Comparison of ENCODE assay signal across 8 mouse cellular contexts in genomic region chr15:79879319-79879718, GRCm38 (mm10). TPM values are rescaled to one million over a fixed set of nuclear protein-coding genes. Genes with fewer than 3 reads are reported as not detected.
A peak's percentile ranks its signal among the peaks of the same experiment; 100 is the strongest.
DNase-seq lines count a peak whose midpoint lies in the region; ATAC-seq and TF ChIP-seq lines count a peak whose summit lies in the region.

No protein-coding gene starts in this region.

- peaks cover 23% of the 10 kb centered on the region for H3K4me1 ChIP-seq in heart, embryonic 16.5 days (ENCODE audit: control insufficient read depth, insufficient read depth, low read length)
- H3K4me1 ChIP-seq in testis, adult 2 months (ENCODE audit: control insufficient read depth, insufficient read depth, low read length): peaks cover 15% of the 10 kb centered on the region

- H3K36me3 ChIP-seq in heart, embryonic 16.5 days (ENCODE audit: control insufficient read depth, insufficient read depth): no peaks in the 10 kb centered on the region
- H3K36me3 ChIP-seq in testis, adult 2 months (ENCODE audit: control insufficient read depth, insufficient read depth, low read length): no peaks in the 10 kb centered on the region

- no peaks in the 10 kb centered on the region for H3K9me3 ChIP-seq in heart, embryonic 16.5 days (replicated peaks; ENCODE audit: control insufficient read depth, low read length)

- H3K4me2 ChIP-seq in heart, embryonic 16.5 days (ENCODE audit: low read depth, low read length): peak overlapping the region; percentile 58

- no peak for TF ChIP-seq CTCF in testis, adult 2 months (IDR thresholded peaks at IDR 0.05; ENCODE audit: control insufficient read depth, insufficient read depth, insufficient replicate concordance, low read depth, low read length)

- DNase-seq in 416B (ENCODE audit: low read depth): peak; percentile 78
- peak; percentile 91 to 95 for DNase-seq in adrenal gland, adult (ENCODE audit: inconsistent age in 2 of 2, low spot score in 1 of 2)
- peak; percentile 93 for DNase-seq in fibroblast of lung, adult 2 months (ENCODE audit: low read depth)
- peak; percentile 48 to 74 for DNase-seq in layer of hippocampus, adult 18-20 months (ENCODE audit: low spot score in 2 of 2)
- peak; percentile 92 for DNase-seq in lung, postnatal 14 days

- H3K27ac ChIP-seq in heart, embryonic 16.5 days (ENCODE audit: low read length): peak overlapping the region; percentile 98
- H3K27ac ChIP-seq in testis, adult 2 months (ENCODE audit: control insufficient read depth, insufficient read depth, low read depth, low read length): peak overlapping the region; percentile 83

- ATAC-seq in heart, embryonic 16.5 days (replicated peaks; ENCODE audit: extremely low read depth, insufficient read depth, low FRiP score): peak; percentile 88
- ATAC-seq in activated CD4-positive, CD25-positive, alpha-beta regulatory T cell, adult 4 months: no peak

- H3K27me3 ChIP-seq in heart, embryonic 16.5 days (ENCODE audit: control insufficient read depth, insufficient read depth, low read length): no peaks in the 10 kb centered on the region
- no peaks in the 10 kb centered on the region for H3K27me3 ChIP-seq in testis, adult 2 months (ENCODE audit: control insufficient read depth, insufficient read depth, low read length)

- peak overlapping the region; percentile 32 for H3K4me3 ChIP-seq in heart, embryonic 16.5 days (ENCODE audit: low read length)
- no peak overlapping the region for H3K4me3 ChIP-seq in testis, adult 2 months (ENCODE audit: control insufficient read depth, low read depth, low read length)

- peak; percentile 50; the same call in 1 of the 2 replicates for TF ChIP-seq POLR2A in testis, adult 2 months (IDR thresholded peaks at IDR 0.05; ENCODE audit: control insufficient read depth, low read depth, low read length)

- peak overlapping the region; percentile 69 for H3K9ac ChIP-seq in heart, embryonic 16.5 days (ENCODE audit: low read length)

- WGBS in heart, embryonic 16.5 days: 2% methylated on average over 13 of the region's 13 CpGs

RNA-seq across cellular contexts. Expression of gene Apobec3, which starts 12.1 kb away (rescaled TPM):
- polyA plus RNA-seq in heart, embryonic 16.5 days (2015; fragmentation: Nextera tagmentation; extraction: Ambion mirVana): 25.1 and 40.7 TPM in 2 replicates
- 1 to 10 TPM; 4.3 to 4.4 TPM for total RNA-seq in layer of hippocampus, adult 18-20 months (2021)
- 10.8 and 11.1 TPM in 2 replicates for polyA plus RNA-seq in testis, adult 2 months (2012; rRNA removed)
- polyA plus RNA-seq in activated CD4-positive, CD25-positive, alpha-beta regulatory T cell, adult 4 months (2017; shearing (Covaris generic)): 100 to 1,000 TPM; 505 to 519 TPM

RNA-seq across cellular contexts. Expression of gene Cbx6, which starts 44.8 kb away (rescaled TPM):
- polyA plus RNA-seq in heart, embryonic 16.5 days (2015; fragmentation: Nextera tagmentation; extraction: Ambion mirVana): 57.0 and 59.0 TPM in 2 replicates
- 100 to 1,000 TPM; 321 to 326 TPM for total RNA-seq in layer of hippocampus, adult 18-20 months (2021)
- polyA plus RNA-seq in testis, adult 2 months (2012; rRNA removed): 4.6 and 6.6 TPM in 2 replicates
- polyA plus RNA-seq in activated CD4-positive, CD25-positive, alpha-beta regulatory T cell, adult 4 months (2017; shearing (Covaris generic)): 10 to 100 TPM in 1 of 2 experiments, 1 to 10 TPM in 1; 8.4 to 15.1 TPM

RNA-seq across cellular contexts. Expression of gene Npcd, which starts 45.3 kb away (rescaled TPM):
- polyA plus RNA-seq in heart, embryonic 16.5 days (2015; fragmentation: Nextera tagmentation; extraction: Ambion mirVana): not detected in 2 replicates
- 10 to 100 TPM; 10.9 to 18.8 TPM for total RNA-seq in layer of hippocampus, adult 18-20 months (2021)
- 0.10 TPM in 1 of 2 replicates, not detected in the other for polyA plus RNA-seq in testis, adult 2 months (2012; rRNA removed)
- polyA plus RNA-seq in activated CD4-positive, CD25-positive, alpha-beta regulatory T cell, adult 4 months (2017; shearing (Covaris generic)): not detected

Comparison
In these comparisons a context has a peak if more than half of its experiments do, and no peak if none do; other contexts are left out.
1. RNA of gene Apobec3, which starts 12.1 kb away (polyA plus RNA-seq): 505 to 519 TPM in activated CD4-positive, CD25-positive, alpha-beta regulatory T cell, adult 4 months; 25.1 to 40.7 TPM in heart, embryonic 16.5 days and 10.8 to 11.1 TPM in testis, adult 2 months; every median in the first group is over 10 times any median in the second.
2. Peak in every context shown above with its lines, with median percentiles within 50 percentile points of each other: DNase-seq.